Mouse (Mus musculus) ES-CJ7 (cell line): ENCODE measurements around the gene Olfr155.

Experiments used
- DNase-seq: peaks from one replicate; pipeline ENCODE4 v3.0.0; 2011; ENCODE audit warnings: low read depth, low spot score

The Olfr155 gene

DNA sequence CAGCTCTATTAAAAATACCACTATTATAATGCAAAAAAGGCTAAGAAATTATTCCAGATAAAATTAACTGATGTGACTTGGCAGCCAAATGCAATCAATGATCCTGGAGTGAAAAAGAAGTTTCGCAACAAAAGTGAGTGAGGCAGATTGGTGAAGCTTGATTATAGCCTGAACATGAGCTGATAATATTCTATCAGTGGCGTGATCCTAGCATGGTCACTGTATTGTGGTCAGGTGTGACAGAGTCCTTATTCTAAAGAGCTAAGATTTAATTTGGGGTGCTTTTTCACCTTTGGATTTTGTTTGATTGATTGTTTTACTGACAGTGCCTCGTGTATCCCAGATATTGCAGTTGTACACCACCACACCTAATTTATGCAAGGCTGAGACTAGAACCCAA, 39.9 kb downstream of the Olfr155 start:
- no peak for DNase-seq

- no peak for DNase-seq
These were observed 45.8 kb downstream of the Olfr155 start for GRCm38 (mm10) chr4:43897209-43897608.

- DNase-seq, result no peak
These were observed 47.8 kb downstream of the Olfr155 start for GRCm38 (mm10) chr4:43899197-43899596.

- DNase-seq, result no peak
These were observed 52.3 kb downstream of the Olfr155 start for GRCm38 (mm10) chr4:43903690-43904089.

DNA sequence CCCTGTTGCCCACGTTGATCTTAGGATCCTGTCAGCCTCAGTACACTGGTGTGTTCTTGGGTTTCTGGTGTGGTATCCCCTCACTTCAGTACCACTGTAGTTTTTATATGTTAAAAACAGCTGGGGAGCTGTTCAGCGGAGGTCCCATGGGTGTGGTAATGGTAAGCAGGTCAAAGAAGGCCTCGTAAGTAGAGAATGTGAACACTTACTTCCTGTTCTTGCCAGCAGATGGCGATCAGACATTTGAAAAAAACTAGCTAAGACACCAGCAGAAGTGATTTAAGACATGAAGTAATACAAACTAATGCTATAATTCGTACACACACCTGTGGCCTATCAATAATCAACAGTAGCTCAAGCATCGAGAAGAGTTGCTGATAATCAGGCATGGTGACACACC, 55.1 kb downstream of the Olfr155 start:
- DNase-seq, result peak; percentile 67
